14 mouse cellular contexts compared by ENCODE assay signal in genomic region chr9:91798171-91798836, GRCm38 (mm10).
DNase-seq lines count a peak whose midpoint lies in the region; ATAC-seq and TF ChIP-seq lines count a peak whose summit lies in the region.
"Had no signal": no experiment of that assay in that cellular context is flagged by ENCODE, and none has a peak within 500 bp of the region (broad histone marks: within the 10 kb centered on the region; RNA-seq: fewer than 3 reads in every experiment).

No protein-coding gene starts in this region.

- no peaks in the 10 kb centered on the region for H3K9me3 ChIP-seq in forebrain, embryonic 14.5 days (replicated peaks; ENCODE audit: control insufficient read depth, low read length)
- no peaks in the 10 kb centered on the region for H3K9me3 ChIP-seq in forebrain, embryonic 10.5 days
- no peaks in the 10 kb centered on the region for H3K9me3 ChIP-seq in lung, postnatal 0 days (ENCODE audit: low read length)
- no peaks in the 10 kb centered on the region for H3K9me3 ChIP-seq in forebrain, postnatal 0 days (ENCODE audit: low read length)
- H3K9me3 ChIP-seq: embryonic facial prominence, embryonic 12.5 days; liver, embryonic 13.5 days; megakaryocyte, embryonic 14.5 days had no signal

- H3K4me2 ChIP-seq in forebrain, embryonic 14.5 days (ENCODE audit: low read length) = no peak overlapping the region
- H3K4me2 ChIP-seq in lung, postnatal 0 days (replicated peaks; ENCODE audit: low read depth, low read length) = no peak overlapping the region
- H3K4me2 ChIP-seq in forebrain, postnatal 0 days (ENCODE audit: low read depth) = no peak overlapping the region
- H3K4me2 ChIP-seq: embryonic facial prominence, embryonic 12.5 days; liver, embryonic 13.5 days had no signal

- TF ChIP-seq EP300 in lung, postnatal 0 days (IDR thresholded peaks at IDR 0.05) = no peak

- no peaks in the 10 kb centered on the region for H3K27me3 ChIP-seq in forebrain, embryonic 14.5 days (replicated peaks; ENCODE audit: control insufficient read depth, insufficient read depth, low read length)
- H3K27me3 ChIP-seq in forebrain, embryonic 10.5 days (ENCODE audit: poor library complexity, severe bottlenecking) = no peaks in the 10 kb centered on the region
- H3K27me3 ChIP-seq in lung, postnatal 0 days (replicated peaks; ENCODE audit: insufficient read depth, low read length) = no peaks in the 10 kb centered on the region
- H3K27me3 ChIP-seq in forebrain, postnatal 0 days (ENCODE audit: insufficient read depth, low read length) = no peaks in the 10 kb centered on the region
- H3K27me3 ChIP-seq: embryonic facial prominence, embryonic 12.5 days; liver, embryonic 13.5 days; megakaryocyte, embryonic 14.5 days had no signal

- no peak overlapping the region for H3K4me3 ChIP-seq in forebrain, embryonic 14.5 days (ENCODE audit: low read depth, low read length)
- no peak overlapping the region for H3K4me3 ChIP-seq in forebrain, embryonic 10.5 days
- no peak overlapping the region for H3K4me3 ChIP-seq in lung, postnatal 0 days (ENCODE audit: low read depth, low read length)
- no peak overlapping the region for H3K4me3 ChIP-seq in lung, adult 2 months (replicated peaks; ENCODE audit: extremely low read depth, low read depth, low read length)
- no peak overlapping the region for H3K4me3 ChIP-seq in forebrain, postnatal 0 days (ENCODE audit: low read depth, low read length)
- H3K4me3 ChIP-seq: embryonic facial prominence, embryonic 12.5 days; liver, embryonic 13.5 days; megakaryocyte, embryonic 14.5 days had no signal

- DNase-seq in forebrain, embryonic 14.5 days (ENCODE audit: low spot score) = peak; percentile 65
- no peak for DNase-seq in forebrain, embryonic 10.5 days (ENCODE audit: extremely low spot score, low spot score)
- DNase-seq in lung, postnatal 0 days (ENCODE audit: low spot score) = peak; percentile 8
- DNase-seq in lung, adult 2 months = no peak
- peak; percentile 65 for DNase-seq in forebrain, postnatal 0 days
- peak; percentile 35 to 44 for DNase-seq in right cerebral cortex, postnatal 10 days (ENCODE audit: low spot score in 2 of 2)
- no peak for DNase-seq in urinary bladder, postnatal 36 days (ENCODE audit: low spot score in 2 of 2)
- DNase-seq in urinary bladder, postnatal 25 days (ENCODE audit: low spot score) = no peak
- DNase-seq: heart, postnatal 4 days; kidney, adult 9 months; liver, embryonic 13.5 days had no signal

- no peak overlapping the region for H3K27ac ChIP-seq in forebrain, embryonic 14.5 days (ENCODE audit: low read depth, low read length)
- H3K27ac ChIP-seq in forebrain, embryonic 10.5 days = no peak overlapping the region
- no peak overlapping the region for H3K27ac ChIP-seq in lung, postnatal 0 days (ENCODE audit: low read length)
- H3K27ac ChIP-seq in forebrain, postnatal 0 days (ENCODE audit: low read depth, low read length) = no peak overlapping the region
- H3K27ac ChIP-seq: embryonic facial prominence, embryonic 12.5 days; liver, embryonic 13.5 days had no signal

- TF ChIP-seq POLR2A in lung, adult 2 months (IDR thresholded peaks at IDR 0.05; ENCODE audit: borderline replicate concordance, extremely low read depth, low read depth, low read length) = no peak

- H3K9ac ChIP-seq in forebrain, embryonic 14.5 days (ENCODE audit: low read length) = no peak overlapping the region
- no peak overlapping the region for H3K9ac ChIP-seq in lung, postnatal 0 days (replicated peaks; ENCODE audit: low read depth)
- H3K9ac ChIP-seq in forebrain, postnatal 0 days = no peak overlapping the region
- H3K9ac ChIP-seq: embryonic facial prominence, embryonic 12.5 days; liver, embryonic 13.5 days had no signal

- no peak for TF ChIP-seq CTCF in lung, postnatal 0 days (IDR thresholded peaks at IDR 0.05)
- TF ChIP-seq CTCF in lung, adult 2 months (IDR thresholded peaks at IDR 0.05; ENCODE audit: insufficient read depth, low read length) = no peak
- no peak for TF ChIP-seq CTCF in forebrain, postnatal 0 days (IDR thresholded peaks at IDR 0.05; ENCODE audit: low read depth)

- 86% methylated on average over 10 of the region's 10 CpGs for WGBS in forebrain, embryonic 14.5 days
- 94% methylated on average over 10 of the region's 10 CpGs for WGBS in forebrain, embryonic 10.5 days
- 73% methylated on average over 10 of the region's 10 CpGs for WGBS in lung, postnatal 0 days
- WGBS in lung, adult 2 months = 82% methylated on average over 10 of the region's 10 CpGs
- 78% methylated on average over 10 of the region's 10 CpGs for WGBS in forebrain, postnatal 0 days

- peak; percentile 72; the same call in 1 of the 2 replicates for ATAC-seq in forebrain, embryonic 14.5 days
- ATAC-seq in lung, postnatal 0 days = no peak
- ATAC-seq in forebrain, postnatal 0 days = peak; percentile 88
- ATAC-seq: activated CD4-positive, CD25-positive, alpha-beta regulatory T cell, adult 4 months had no signal

- no peaks in the 10 kb centered on the region for H3K36me3 ChIP-seq in forebrain, embryonic 14.5 days (ENCODE audit: control insufficient read depth, insufficient read depth, low read length)
- H3K36me3 ChIP-seq in forebrain, embryonic 10.5 days (replicated peaks) = no peaks in the 10 kb centered on the region
- no peaks in the 10 kb centered on the region for H3K36me3 ChIP-seq in lung, postnatal 0 days (ENCODE audit: insufficient read depth, low read length)
- H3K36me3 ChIP-seq in forebrain, postnatal 0 days (ENCODE audit: insufficient read depth) = no peaks in the 10 kb centered on the region
- H3K36me3 ChIP-seq: embryonic facial prominence, embryonic 12.5 days; liver, embryonic 13.5 days had no signal

- H3K4me1 ChIP-seq in forebrain, embryonic 14.5 days (ENCODE audit: control insufficient read depth, insufficient read depth, low read length) = no peaks in the 10 kb centered on the region
- no peaks in the 10 kb centered on the region for H3K4me1 ChIP-seq in forebrain, embryonic 10.5 days
- no peaks in the 10 kb centered on the region for H3K4me1 ChIP-seq in lung, postnatal 0 days (ENCODE audit: insufficient read depth, low read depth, low read length)
- no peaks in the 10 kb centered on the region for H3K4me1 ChIP-seq in lung, adult 2 months (ENCODE audit: control insufficient read depth, insufficient read depth, low read length)
- no peaks in the 10 kb centered on the region for H3K4me1 ChIP-seq in forebrain, postnatal 0 days (ENCODE audit: insufficient read depth)
- H3K4me1 ChIP-seq: embryonic facial prominence, embryonic 12.5 days; liver, embryonic 13.5 days; megakaryocyte, embryonic 14.5 days had no signal

Comparison
In these comparisons a context has a peak if more than half of its experiments do, and no peak if none do; other contexts are left out.
1. DNase-seq: peak in forebrain, embryonic 14.5 days (single experiment), lung, postnatal 0 days (single experiment), forebrain, postnatal 0 days (single experiment) and right cerebral cortex, postnatal 10 days (2 of 2); none in forebrain, embryonic 10.5 days (single experiment), lung, adult 2 months (single experiment), urinary bladder, postnatal 36 days (0 of 2) and urinary bladder, postnatal 25 days (single experiment).